Mouse (Mus musculus): ENCODE results near the gene Gm48551. TPM values are rescaled to one million over a fixed set of nuclear protein-coding genes. Genes with fewer than 3 reads are reported as not detected.

Gene Gm48551
- polyA plus RNA-seq, 1 experiment from 2014 or later = 4.1 TPM

DNA sequence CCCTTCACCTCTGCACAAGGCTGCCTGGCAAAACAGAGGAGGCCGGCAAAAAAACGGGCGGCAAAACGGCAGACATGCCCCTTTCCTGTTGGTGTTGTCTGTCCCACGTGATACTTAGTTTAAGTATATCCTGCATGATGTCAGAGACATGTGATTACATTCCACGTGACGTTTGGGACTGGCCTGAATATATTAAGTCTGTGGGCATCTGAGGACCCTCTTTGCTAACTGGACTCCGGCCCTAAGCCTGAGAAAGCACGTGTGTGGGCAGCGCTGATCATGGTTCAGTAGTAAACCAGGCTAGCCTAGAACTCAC, 16.9 kb downstream of the Gm48551 start:
- peaks cover 9% of the 10 kb centered on the region for H3K27me3 ChIP-seq
- H3K27ac ChIP-seq = peak overlapping the region; percentile 97
- H3K4me2 ChIP-seq (replicated peaks) = 0 out of 2 replicates have a peak overlapping the region, but pooled peaks have one; percentile 39
- H3K36me3 ChIP-seq = peaks cover 36% of the 10 kb centered on the region
- no peak overlapping the region for H3K4me3 ChIP-seq
- no peak for ATAC-seq (ENCODE audit: insufficient number of reproducible peaks, insufficient read depth, low FRiP score, low TSS enrichment)
- no peak overlapping the region for H3K9ac ChIP-seq
- H3K9me3 ChIP-seq = no peaks in the 10 kb centered on the region
- peaks cover 44% of the 10 kb centered on the region for H3K4me1 ChIP-seq
- 18% methylated on average over 10 of the region's 10 CpGs for WGBS

DNA sequence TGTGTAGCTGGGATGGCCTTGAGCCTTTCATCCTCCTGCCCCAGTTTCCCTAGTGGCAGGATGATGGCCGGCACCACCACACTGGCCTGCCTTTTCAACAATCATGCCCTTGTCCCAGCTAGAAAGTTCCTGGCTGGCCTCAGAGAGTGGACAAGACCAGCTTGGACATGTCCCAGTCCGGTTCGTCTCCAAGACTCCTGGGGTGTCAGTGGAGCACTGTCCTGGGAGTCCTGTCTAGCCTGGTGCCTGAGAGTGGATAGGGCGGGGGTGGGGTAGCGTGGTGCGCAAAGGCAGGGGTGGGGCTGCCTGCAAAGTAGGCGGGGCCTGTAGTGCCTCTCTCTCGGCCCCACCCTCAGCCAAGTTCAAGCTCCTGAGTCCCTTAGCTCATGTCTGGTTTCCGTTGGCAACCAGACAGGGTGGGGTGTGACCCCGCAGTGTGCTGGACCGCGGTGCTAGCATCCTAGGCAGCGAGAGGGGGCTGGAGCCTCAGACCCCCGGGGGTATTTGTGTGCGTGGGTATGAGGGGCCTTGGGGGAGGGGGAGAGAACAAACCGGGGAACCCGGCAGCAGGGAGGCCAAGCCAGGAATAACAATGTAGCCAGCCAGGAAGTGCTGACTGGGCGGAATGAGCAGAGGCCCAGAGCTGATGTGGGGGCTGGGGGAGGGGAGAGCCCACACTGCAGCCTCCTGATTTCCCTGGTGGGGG, 17.4 kb downstream of the Gm48551 start:
- peak overlapping the region; percentile 19; the same call in 1 of the 2 replicates for H3K9ac ChIP-seq
- H3K4me3 ChIP-seq = peak overlapping the region; percentile 16
- H3K27ac ChIP-seq = peak overlapping the region; percentile 97
- WGBS = 5% methylated on average over 18 of the region's 18 CpGs
- H3K4me2 ChIP-seq (replicated peaks) = peak overlapping the region; percentile 39
- peaks cover 41% of the 10 kb centered on the region for H3K36me3 ChIP-seq
- ATAC-seq (ENCODE audit: insufficient number of reproducible peaks, insufficient read depth, low FRiP score, low TSS enrichment) = peak; percentile 83
- no peaks in the 10 kb centered on the region for H3K9me3 ChIP-seq
- H3K4me1 ChIP-seq = peaks cover 49% of the 10 kb centered on the region
- peaks cover 12% of the 10 kb centered on the region for H3K27me3 ChIP-seq

DNA sequence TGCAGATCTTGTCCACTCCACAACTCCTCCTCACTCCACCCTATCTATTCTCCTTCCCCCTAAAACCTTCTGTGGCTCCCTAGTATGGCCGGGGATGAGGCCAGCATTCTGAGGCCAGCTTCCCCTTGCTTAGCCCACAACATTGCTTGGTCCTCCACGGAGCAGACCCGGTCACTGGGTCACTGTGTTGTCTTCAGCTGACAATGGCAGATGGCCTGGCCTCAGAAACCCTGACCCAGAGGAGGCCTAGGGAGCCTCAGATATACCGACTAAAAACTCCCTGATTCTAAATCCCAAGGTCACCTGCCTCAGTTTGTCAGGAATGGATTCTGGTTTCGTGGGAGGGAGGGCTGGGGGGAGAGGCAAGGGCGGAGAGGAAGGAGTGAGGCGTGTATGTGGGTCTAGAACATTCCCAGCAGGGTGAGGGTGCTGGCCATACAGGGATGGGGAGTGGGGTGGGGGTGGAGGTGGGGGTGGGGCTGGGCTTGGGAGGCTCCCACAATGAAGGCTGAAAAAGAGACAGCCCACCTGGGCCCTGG, 18.0 kb downstream of the Gm48551 start:
- Histone ChIP-seq H3K4me1 (peaks cover 55% of the 10 kb centered on the region), H3K27me3 (peaks cover 18% of the 10 kb centered on the region), H3K4me2 (replicated peaks) (peak overlapping the region; percentile 39), H3K36me3 (peaks cover 46% of the 10 kb centered on the region), H3K4me3 (peak overlapping the region; percentile 16; the same call in 1 of the 2 replicates), H3K9me3 (no peaks in the 10 kb centered on the region), H3K9ac (peak overlapping the region; percentile 30; the same call in 1 of the 2 replicates), H3K27ac (peak overlapping the region; percentile 97)
- ATAC-seq (ENCODE audit: insufficient number of reproducible peaks, insufficient read depth, low FRiP score, low TSS enrichment) = no peak
- 14% methylated on average over 7 of the region's 7 CpGs for WGBS

DNA sequence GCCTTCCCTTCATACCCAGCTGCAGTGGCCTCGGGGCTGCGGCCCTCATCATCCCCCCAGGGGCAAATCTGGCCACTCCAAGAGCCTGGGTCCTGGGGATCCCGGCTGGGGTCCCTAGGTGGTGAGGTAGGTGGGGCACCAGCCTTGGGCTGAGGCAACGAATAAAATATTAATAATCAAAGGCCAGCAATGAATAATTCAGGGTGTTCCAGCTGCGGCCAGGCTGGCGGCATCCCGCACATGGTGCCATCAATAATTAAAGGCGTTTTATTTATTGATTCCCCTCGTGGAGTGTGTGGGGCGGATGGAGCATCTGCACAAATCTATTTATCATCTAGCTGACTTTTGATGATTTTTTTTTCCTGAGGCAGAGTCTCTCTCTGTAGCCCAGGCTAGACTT, 19.2 kb downstream of the Gm48551 start:
- H3K4me1 ChIP-seq = peaks cover 67% of the 10 kb centered on the region
- no peak for ATAC-seq (ENCODE audit: insufficient number of reproducible peaks, insufficient read depth, low FRiP score, low TSS enrichment)
- peak overlapping the region; percentile 97 for H3K27ac ChIP-seq
- no peaks in the 10 kb centered on the region for H3K9me3 ChIP-seq
- WGBS = 59% methylated on average over 10 of the region's 10 CpGs
- H3K36me3 ChIP-seq = peaks cover 47% of the 10 kb centered on the region
- no peak overlapping the region for H3K4me3 ChIP-seq
- H3K4me2 ChIP-seq (replicated peaks) = peak overlapping the region; percentile 39; the same call in 1 of the 2 replicates
- peaks cover 28% of the 10 kb centered on the region for H3K27me3 ChIP-seq
- peak overlapping the region; percentile 30; the same call in 1 of the 2 replicates for H3K9ac ChIP-seq

DNA sequence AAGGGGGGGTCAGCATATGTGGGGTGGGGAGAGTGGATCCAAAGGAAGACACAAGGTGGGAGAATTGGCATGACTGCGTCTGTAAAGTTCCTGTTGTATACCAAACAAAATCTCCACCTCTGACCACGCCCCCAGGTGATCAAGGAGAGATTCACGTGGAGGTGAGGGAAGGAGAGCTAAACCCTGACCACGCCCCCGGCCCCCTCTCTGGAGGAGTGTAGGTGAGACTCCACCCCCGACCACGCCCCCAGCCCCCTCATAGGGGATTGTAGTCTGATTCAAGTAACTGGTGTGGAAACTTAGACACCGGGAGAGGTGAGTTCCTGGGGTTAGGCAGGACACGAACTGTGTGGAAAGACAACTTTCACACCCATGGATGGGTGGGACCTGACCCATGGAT, 19.8 kb downstream of the Gm48551 start:
- Histone ChIP-seq H3K9me3 (no peaks in the 10 kb centered on the region), H3K27ac (no peak overlapping the region), H3K27me3 (peaks cover 29% of the 10 kb centered on the region), H3K4me1 (peaks cover 73% of the 10 kb centered on the region), H3K9ac (no peak overlapping the region), H3K4me3 (no peak overlapping the region), H3K36me3 (peaks cover 51% of the 10 kb centered on the region), H3K4me2 (replicated peaks) (no peak overlapping the region)
- 15% methylated on average over 9 of the region's 9 CpGs for WGBS
- no peak for ATAC-seq (ENCODE audit: insufficient number of reproducible peaks, insufficient read depth, low FRiP score, low TSS enrichment)

DNA sequence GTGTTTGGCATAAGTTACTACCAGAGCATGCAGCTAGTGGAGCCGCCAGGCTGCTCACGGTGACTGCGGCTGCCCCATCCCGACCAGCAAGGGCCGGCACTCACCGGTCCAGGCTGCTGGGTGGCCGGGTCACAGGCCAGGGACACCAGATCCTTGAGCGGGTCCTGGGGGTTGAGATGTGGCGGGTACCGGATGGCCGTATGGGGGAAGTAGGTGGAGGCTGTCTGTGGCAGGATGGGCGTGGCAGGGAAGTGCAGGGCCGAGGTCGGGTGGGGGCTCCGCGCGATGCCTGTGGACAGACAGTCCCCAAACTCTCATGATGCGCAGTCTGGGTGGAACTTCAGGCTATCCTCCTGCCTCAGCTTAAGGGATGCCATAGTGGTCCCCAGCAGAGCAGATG, 20.5 kb downstream of the Gm48551 start:
- no peak overlapping the region for H3K4me2 ChIP-seq (replicated peaks)
- H3K36me3 ChIP-seq = peaks cover 45% of the 10 kb centered on the region
- H3K27me3 ChIP-seq = peaks cover 29% of the 10 kb centered on the region
- 55% methylated on average over 18 of the region's 18 CpGs for WGBS
- H3K27ac ChIP-seq = peak overlapping the region; percentile 60
- ATAC-seq (ENCODE audit: insufficient number of reproducible peaks, insufficient read depth, low FRiP score, low TSS enrichment) = no peak
- H3K9ac ChIP-seq = peak overlapping the region; percentile 19; the same call in 1 of the 2 replicates
- H3K4me3 ChIP-seq = no peak overlapping the region
- H3K9me3 ChIP-seq = no peaks in the 10 kb centered on the region
- H3K4me1 ChIP-seq = peaks cover 76% of the 10 kb centered on the region

DNA sequence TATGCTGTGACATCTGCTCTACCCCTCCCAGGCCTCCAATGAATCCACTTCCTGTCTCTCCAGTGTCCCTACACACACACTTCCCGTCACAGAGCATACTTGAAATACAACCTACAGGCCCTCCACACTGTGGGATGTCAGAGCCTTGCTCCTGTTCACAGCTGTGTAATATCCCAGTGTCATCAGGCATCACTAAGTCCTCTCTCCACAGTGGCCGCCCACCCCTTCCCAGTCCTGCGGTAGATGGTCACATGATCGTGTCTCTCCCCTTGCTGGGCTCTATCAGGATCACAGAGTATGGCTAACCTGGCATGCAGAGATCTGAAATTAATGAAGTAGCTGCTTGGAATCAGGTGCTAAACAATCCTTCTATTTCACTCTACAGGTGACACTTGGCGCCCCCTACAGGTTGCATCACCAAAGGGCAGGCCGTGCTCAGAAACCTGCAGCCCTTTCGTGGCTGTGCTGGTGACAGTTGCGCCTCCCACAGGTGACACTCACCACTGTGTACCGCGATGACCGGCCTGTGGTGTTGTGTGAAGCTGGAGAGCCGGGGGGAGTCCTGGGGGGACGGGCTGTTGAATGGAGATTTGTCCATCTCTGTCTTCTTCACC, 21.4 kb downstream of the Gm48551 start:
- Histone ChIP-seq H3K9ac (no peak overlapping the region), H3K36me3 (peaks cover 35% of the 10 kb centered on the region), H3K4me2 (replicated peaks) (peak overlapping the region; percentile 38; the same call in 1 of the 2 replicates), H3K4me1 (peaks cover 76% of the 10 kb centered on the region), H3K27me3 (peaks cover 27% of the 10 kb centered on the region), H3K9me3 (no peaks in the 10 kb centered on the region), H3K27ac (no peak overlapping the region), H3K4me3 (no peak overlapping the region)
- no peak for ATAC-seq (ENCODE audit: insufficient number of reproducible peaks, insufficient read depth, low FRiP score, low TSS enrichment)
- WGBS = 44% methylated on average over 13 of the region's 13 CpGs

DNA sequence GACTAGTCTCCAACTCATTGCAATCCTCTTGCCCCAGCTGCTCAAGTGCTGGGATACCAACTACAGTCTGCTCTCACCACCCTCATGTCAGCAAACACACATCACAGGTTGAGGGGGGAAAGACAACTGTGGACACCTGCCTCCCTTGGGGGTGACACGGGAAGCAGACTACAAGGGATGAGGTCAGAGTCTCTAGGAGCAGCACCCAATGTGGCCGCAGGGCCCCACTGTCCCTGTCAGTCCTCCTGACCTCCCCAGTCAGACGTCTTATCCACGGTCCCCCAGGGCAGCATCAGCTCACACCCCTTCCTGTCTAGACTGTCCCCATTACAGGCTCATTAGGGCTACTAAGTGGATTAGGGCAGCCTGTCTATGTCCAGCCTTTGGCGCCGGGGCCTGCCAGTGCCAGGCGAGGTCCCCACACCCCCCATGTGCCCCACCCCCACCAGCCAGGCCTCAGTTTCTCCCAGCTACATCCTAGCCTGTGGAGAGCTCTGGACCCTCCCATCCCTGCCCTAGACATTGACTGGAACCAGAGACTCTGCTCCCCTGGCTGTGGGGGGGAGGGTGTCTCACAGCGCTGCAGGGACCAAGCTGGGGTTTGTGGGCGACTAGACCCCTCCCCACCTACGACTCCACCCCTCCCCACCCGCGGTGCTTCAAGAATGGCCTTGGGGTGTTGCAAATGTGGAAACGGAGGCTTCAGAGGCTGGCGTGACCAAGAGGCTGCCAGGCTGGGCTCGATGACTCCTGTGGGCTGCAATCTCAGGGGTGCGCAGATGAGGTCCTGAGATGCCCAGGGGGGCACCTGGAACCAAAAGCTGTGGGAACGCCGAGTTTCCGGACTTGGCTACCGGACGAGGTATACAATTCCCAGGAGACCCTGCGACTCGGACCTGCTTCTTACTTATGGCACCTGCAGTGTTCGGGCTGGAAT, 22.5 kb downstream of the Gm48551 start:
- Histone ChIP-seq H3K27ac (peak overlapping the region; percentile 54; the same call in 1 of the 2 replicates), H3K4me3 (peak overlapping the region; percentile 15), H3K4me2 (replicated peaks) (peak overlapping the region; percentile 38), H3K36me3 (peaks cover 35% of the 10 kb centered on the region), H3K4me1 (peaks cover 70% of the 10 kb centered on the region), H3K9ac (peak overlapping the region; percentile 33; the same call in 1 of the 2 replicates), H3K9me3 (no peaks in the 10 kb centered on the region), H3K27me3 (peaks cover 27% of the 10 kb centered on the region)
- 15% methylated on average over 24 of the region's 24 CpGs for WGBS
- no peak for ATAC-seq (ENCODE audit: insufficient number of reproducible peaks, insufficient read depth, low FRiP score, low TSS enrichment)

DNA sequence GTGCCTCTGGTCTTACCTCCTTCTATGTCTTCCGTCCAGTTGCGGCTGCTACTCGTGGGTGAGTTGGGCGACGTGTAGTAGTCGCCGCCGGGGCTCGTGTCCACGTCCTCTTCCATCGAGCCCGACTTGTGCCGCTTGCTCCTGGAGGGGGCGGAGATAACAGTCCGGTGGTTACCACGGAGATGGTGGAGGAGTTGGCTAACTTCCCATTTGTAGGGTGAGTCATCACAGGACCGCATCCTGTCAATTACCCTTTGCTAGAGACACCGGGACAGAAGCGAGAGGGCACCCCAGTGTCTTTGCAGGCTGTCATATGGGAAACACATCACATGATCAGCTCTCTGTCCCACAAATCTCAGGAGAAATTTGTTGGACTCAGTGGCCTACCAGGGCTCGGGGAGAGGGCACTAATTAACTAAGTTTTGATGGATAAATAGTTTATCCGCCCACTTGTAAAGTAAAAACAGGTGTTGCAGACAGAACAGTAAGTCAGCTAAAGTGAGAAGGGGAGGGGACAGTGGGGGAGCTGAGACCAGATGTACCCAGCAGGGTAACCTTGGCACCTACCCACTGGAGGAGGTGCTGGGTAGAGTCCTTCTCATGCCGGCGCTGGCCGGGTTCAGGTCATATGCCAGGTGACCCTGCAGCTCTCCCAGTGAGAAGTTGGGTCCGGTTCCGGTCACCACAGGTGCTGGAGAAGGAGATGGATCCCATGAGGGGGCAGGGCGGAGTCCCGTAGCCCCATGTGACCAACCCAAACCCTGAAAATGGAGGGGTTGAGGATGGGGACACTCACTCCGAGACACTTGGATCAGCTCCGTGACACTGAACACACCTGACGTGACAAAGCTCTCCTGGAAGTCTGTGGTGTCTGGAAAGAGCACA, 23.5 kb downstream of the Gm48551 start:
- Histone ChIP-seq H3K27me3 (peaks cover 27% of the 10 kb centered on the region), H3K4me3 (peak overlapping the region; percentile 15), H3K36me3 (peaks cover 35% of the 10 kb centered on the region), H3K4me1 (peaks cover 70% of the 10 kb centered on the region), H3K4me2 (replicated peaks) (peak overlapping the region; percentile 38), H3K27ac (peak overlapping the region; percentile 54; the same call in 1 of the 2 replicates), H3K9me3 (no peaks in the 10 kb centered on the region), H3K9ac (0 out of 2 replicates have a peak overlapping the region, but pooled peaks have one; percentile 33)
- 21% methylated on average over 31 of the region's 31 CpGs for WGBS
- ATAC-seq (ENCODE audit: insufficient number of reproducible peaks, insufficient read depth, low FRiP score, low TSS enrichment) = no peak

DNA sequence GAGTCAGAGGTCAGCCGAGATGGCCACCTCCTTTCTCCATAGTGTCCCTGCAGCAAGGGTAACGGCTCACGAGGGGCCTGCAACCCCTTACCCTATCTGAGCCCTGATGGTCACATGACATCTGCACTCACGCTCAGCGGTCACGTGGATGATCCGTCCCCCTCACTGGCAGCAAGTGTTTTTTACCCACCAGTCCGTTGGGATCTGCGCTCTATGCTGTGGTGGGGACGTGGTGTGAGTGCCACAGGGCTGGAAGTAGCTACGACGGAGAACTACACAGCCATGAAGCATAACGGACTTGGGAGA, 24.1 kb downstream of the Gm48551 start:
- Histone ChIP-seq H3K27me3 (peaks cover 27% of the 10 kb centered on the region), H3K4me3 (no peak overlapping the region), H3K4me1 (peaks cover 70% of the 10 kb centered on the region)

More for the DNA sequence above, 24.1 kb downstream of the Gm48551 start:
- Histone ChIP-seq H3K9ac (no peak overlapping the region), H3K9me3 (no peaks in the 10 kb centered on the region), H3K4me2 (replicated peaks) (peak overlapping the region; percentile 38; the same call in 1 of the 2 replicates), H3K36me3 (peaks cover 35% of the 10 kb centered on the region), H3K27ac (peak overlapping the region; percentile 54; the same call in 1 of the 2 replicates)
- no peak for ATAC-seq (ENCODE audit: insufficient number of reproducible peaks, insufficient read depth, low FRiP score, low TSS enrichment)
- 42% methylated on average over 13 of the region's 13 CpGs for WGBS
